In genomic region chr3:83450662-83451061, GRCm38 (mm10) we compare ENCODE assay signal across 18 mouse cellular contexts.
DNase-seq lines count a peak whose midpoint lies in the region; ATAC-seq and TF ChIP-seq lines count a peak whose summit lies in the region.
"Had no signal": no experiment of that assay in that cellular context is flagged by ENCODE, and none has a peak within 500 bp of the region (broad histone marks: within the 10 kb centered on the region; RNA-seq: fewer than 3 reads in every experiment).

No protein-coding gene starts in this region.

- DNase-seq in gastrocnemius, adult 2 months = peak; percentile 19
- DNase-seq in gastrocnemius, postnatal 36 days = no peak
- peak; percentile 27 to 39 for DNase-seq in adrenal gland, postnatal 36 days
- peak; percentile 2 for DNase-seq in lung, postnatal 14 days
- no peak for DNase-seq in frontal cortex, postnatal 36 days (ENCODE audit: low spot score in 2 of 2)
- no peak for DNase-seq in left cerebral cortex, postnatal 4 days
- no peak for DNase-seq in kidney, adult 18-20 months
- DNase-seq: cerebellum, adult 11-12 months; layer of hippocampus, adult 9-11 months; liver, postnatal 0 days; right cerebral cortex, postnatal 4 days; thymus, postnatal 4 days had no signal

- no peak overlapping the region for H3K4me2 ChIP-seq in heart, embryonic 15.5 days
- H3K4me2 ChIP-seq: hindbrain, embryonic 14.5 days; kidney, embryonic 15.5 days; limb, embryonic 13.5 days had no signal

- no peak for TF ChIP-seq CTCF in gastrocnemius, adult 2 months (IDR thresholded peaks at IDR 0.05)

- 26% methylated on average over 2 of the region's 2 CpGs for WGBS in heart, embryonic 15.5 days

- intact Hi-C loops in gastrocnemius, adult 2 months (cut with DNase I) = no loop called here
- intact Hi-C loops in gastrocnemius, postnatal 36 days (cut with DNase I) = no loop called here
- intact Hi-C loops in left cerebral cortex, postnatal 4 days (cut with DNase I) = no loop called here

- H3K4me1 ChIP-seq in heart, embryonic 15.5 days (replicated peaks) = peaks cover 19% of the 10 kb centered on the region
- H3K4me1 ChIP-seq: kidney, embryonic 15.5 days; limb, embryonic 13.5 days; midbrain, embryonic 10.5 days had no signal

- no peak; the same call in 1 of the 2 replicates for ATAC-seq in heart, embryonic 15.5 days (replicated peaks; ENCODE audit: insufficient number of reproducible peaks, insufficient read depth, low FRiP score, low read depth)
- ATAC-seq: CD4-positive, CD25-positive, alpha-beta regulatory T cell, adult 4 months; liver, postnatal 0 days had no signal

- no peaks in the 10 kb centered on the region for H3K9me3 ChIP-seq in heart, embryonic 15.5 days (replicated peaks)
- H3K9me3 ChIP-seq: kidney, embryonic 15.5 days; limb, embryonic 13.5 days; midbrain, embryonic 10.5 days had no signal

- no peaks in the 10 kb centered on the region for H3K36me3 ChIP-seq in heart, embryonic 15.5 days
- H3K36me3 ChIP-seq: kidney, embryonic 15.5 days; limb, embryonic 13.5 days; midbrain, embryonic 10.5 days had no signal

- H3K4me3 ChIP-seq in gastrocnemius, adult 2 months = no peak overlapping the region
- H3K4me3 ChIP-seq in heart, embryonic 15.5 days = no peak overlapping the region
- H3K4me3 ChIP-seq: kidney, embryonic 15.5 days; limb, embryonic 13.5 days; midbrain, embryonic 10.5 days had no signal

- H3K27me3 ChIP-seq in heart, embryonic 15.5 days = no peaks in the 10 kb centered on the region
- H3K27me3 ChIP-seq: kidney, embryonic 15.5 days; limb, embryonic 13.5 days had no signal

- no peak overlapping the region for H3K9ac ChIP-seq in heart, embryonic 15.5 days
- H3K9ac ChIP-seq: hindbrain, embryonic 14.5 days; kidney, embryonic 15.5 days; limb, embryonic 13.5 days; liver, postnatal 0 days had no signal

- H3K27ac ChIP-seq in gastrocnemius, adult 2 months = peak overlapping the region; percentile 49
- peak overlapping the region; percentile 66 for H3K27ac ChIP-seq in heart, embryonic 15.5 days
- H3K27ac ChIP-seq: hindbrain, embryonic 14.5 days; kidney, embryonic 15.5 days; limb, embryonic 13.5 days; midbrain, embryonic 10.5 days had no signal

Comparison
In these comparisons a context has a peak if more than half of its experiments do, and no peak if none do; other contexts are left out.
1. DNase-seq: peak in gastrocnemius, adult 2 months (single experiment), adrenal gland, postnatal 36 days (2 of 2) and lung, postnatal 14 days (single experiment); none in gastrocnemius, postnatal 36 days (0 of 2), frontal cortex, postnatal 36 days (0 of 2), left cerebral cortex, postnatal 4 days (single experiment) and kidney, adult 18-20 months (single experiment).